Mouse (Mus musculus): Measurements from ENCODE around the gene Nhsl2. TPM values are rescaled to one million over a fixed set of nuclear protein-coding genes. Genes with fewer than 3 reads are reported as not detected.
"Not testable (repeated sequence)": the region's sequence is repeated elsewhere in the genome, so short reads cannot be mapped to it uniquely, and the experiment has no call there.

Nhsl2 gene
- total RNA-seq, 4 experiments from 2014 or later, result 4.4 to 11.5 (median 5.7) TPM

- DNase-seq, result no peak
These were observed 245.3 kb downstream of the Nhsl2 start for GRCm38 (mm10) chrX:102094381-102094904.

GRCm38 (mm10) chrX:102101886-102102285 lies 252.7 kb downstream of the Nhsl2 start:
- DNase-seq, result no peak

GRCm38 (mm10) chrX:102103830-102104229 lies 254.6 kb downstream of the Nhsl2 start:
- DNase-seq, result not testable (repeated sequence)

GRCm38 (mm10) chrX:102109349-102109748 lies 260.2 kb downstream of the Nhsl2 start:
- not testable (repeated sequence) for DNase-seq

- no peak for DNase-seq
These were observed 266.5 kb downstream of the Nhsl2 start for GRCm38 (mm10) chrX:102115676-102116075.

- DNase-seq, result peak; percentile 93
These were observed 270.1 kb downstream of the Nhsl2 start, which contains the start of gene Pin4 for GRCm38 (mm10) chrX:102119042-102119864. Pin4 (plus strand) TSS chrX:102119447.

GRCm38 (mm10) chrX:102121321-102121720 lies 272.1 kb downstream of the Nhsl2 start:
- no peak for DNase-seq

- DNase-seq, result no peak
These were observed 292.0 kb downstream of the Nhsl2 start for GRCm38 (mm10) chrX:102141157-102141556.

Small RNA genes lying within 50 kb of the gene (microRNA-seq; reads per million reads assigned to microRNA genes)
- gene Gm27843, result 0 reads per million in 2 experiments

Other genes starting within 250 kb of the Nhsl2 start
- 100 to 1,000 TPM; 180 to 279 (median 225) TPM for gene Ogt, start 209.3 kb upstream of the Nhsl2 start, total RNA-seq (2022)
- 1 to 10 TPM in 2 of 4 experiments, under 1 TPM in 2; 0.38 to 1.2 (median 0.89) TPM for gene Cxcr3, start 115.1 kb upstream of the Nhsl2 start, total RNA-seq (2022)
- not detected for gene Gm4779, start 55.0 kb upstream of the Nhsl2 start, total RNA-seq (2022)
- not detected for gene 8030474K03Rik, start 54.7 kb upstream of the Nhsl2 start, total RNA-seq (2022)
- 10 to 100 TPM in 2 of 4 experiments, 1 to 10 TPM in 2; 7.8 to 15.2 (median 11.5) TPM for gene Rtl5, start 221.9 kb downstream of the Nhsl2 start, total RNA-seq (2022)

Measured in adrenal gland, adult 8-10 months (tissue).